Mouse (Mus musculus) limb, embryonic 12.5 days (tissue): Measurements from ENCODE around the gene Aif1. TPM values are rescaled to one million over a fixed set of nuclear protein-coding genes. Genes with fewer than 3 reads are reported as not detected.

ENCODE experiments used
- ATAC-seq: fragments of 200-750 bp; cut with Nextera tagmentation; 2 replicates; pipeline ENCODE4 v1.8.0; 2017; ENCODE audit warnings: low read depth, moderate TSS enrichment; ENCODE audit not compliant: insufficient number of reproducible peaks, insufficient read depth, low FRiP score, low TSS enrichment
- H3K27ac ChIP-seq: fragments of 300-500 bp; sonication (generic); 2 replicates; pipeline ENCODE4 v1.5.1; 2016; ENCODE audit warnings: mild to moderate bottlenecking, moderate library complexity
- H3K27me3 ChIP-seq: fragments of 300-500 bp; sonication (generic); 2 replicates; pipeline ENCODE4 v1.6.1; 2016; ENCODE audit warnings: mild to moderate bottlenecking, moderate library complexity
- H3K36me3 ChIP-seq: fragments of 300-500 bp; sonication (generic); 2 replicates; pipeline ENCODE4 v1.6.1; 2016; ENCODE audit warnings: mild to moderate bottlenecking, moderate library complexity
- H3K4me1 ChIP-seq: fragments of 300-500 bp; sonication (generic); replicated peaks from 2 replicates; pipeline ENCODE4 v1.6.1; 2016
- H3K4me2 ChIP-seq: fragments of 300-500 bp; sonication (generic); 2 replicates; pipeline ENCODE4 v1.6.1; 2016; ENCODE audit warnings: mild to moderate bottlenecking, moderate library complexity
- H3K4me3 ChIP-seq: fragments of 300-500 bp; sonication (generic); replicated peaks from 2 replicates; pipeline ENCODE4 v1.5.1; 2016; ENCODE audit warnings: mild to moderate bottlenecking
- H3K9ac ChIP-seq: fragments of 300-500 bp; sonication (generic); replicated peaks from 2 replicates; pipeline ENCODE4 v1.6.1; 2016; ENCODE audit warnings: mild to moderate bottlenecking, moderate library complexity
- H3K9me3 ChIP-seq: fragments of 300-500 bp; sonication (generic); 2 replicates; pipeline ENCODE4 v1.6.1; 2016; ENCODE audit warnings: mild to moderate bottlenecking, moderate library complexity
- WGBS: fragments of 180-500 bp; shearing (Covaris S2); methylation state at CpG from one replicate; pipeline ENCODE4 v1.1.7; 2016; 5-methylcytosine and 5-hydroxymethylcytosine counted together
- polyA plus RNA-seq: library from polyadenylated mRNA; unstranded; fragments of >200 nt; fragmentation: Nextera tagmentation; extraction: Ambion mirVana; gene quantifications from 2 replicates; pipeline ENCODE4 v1.2.1, GENCODE M21; 2016

Gene Aif1
- polyA plus RNA-seq, 1 experiment from 2014 or later, result 4.9 TPM

DNA sequence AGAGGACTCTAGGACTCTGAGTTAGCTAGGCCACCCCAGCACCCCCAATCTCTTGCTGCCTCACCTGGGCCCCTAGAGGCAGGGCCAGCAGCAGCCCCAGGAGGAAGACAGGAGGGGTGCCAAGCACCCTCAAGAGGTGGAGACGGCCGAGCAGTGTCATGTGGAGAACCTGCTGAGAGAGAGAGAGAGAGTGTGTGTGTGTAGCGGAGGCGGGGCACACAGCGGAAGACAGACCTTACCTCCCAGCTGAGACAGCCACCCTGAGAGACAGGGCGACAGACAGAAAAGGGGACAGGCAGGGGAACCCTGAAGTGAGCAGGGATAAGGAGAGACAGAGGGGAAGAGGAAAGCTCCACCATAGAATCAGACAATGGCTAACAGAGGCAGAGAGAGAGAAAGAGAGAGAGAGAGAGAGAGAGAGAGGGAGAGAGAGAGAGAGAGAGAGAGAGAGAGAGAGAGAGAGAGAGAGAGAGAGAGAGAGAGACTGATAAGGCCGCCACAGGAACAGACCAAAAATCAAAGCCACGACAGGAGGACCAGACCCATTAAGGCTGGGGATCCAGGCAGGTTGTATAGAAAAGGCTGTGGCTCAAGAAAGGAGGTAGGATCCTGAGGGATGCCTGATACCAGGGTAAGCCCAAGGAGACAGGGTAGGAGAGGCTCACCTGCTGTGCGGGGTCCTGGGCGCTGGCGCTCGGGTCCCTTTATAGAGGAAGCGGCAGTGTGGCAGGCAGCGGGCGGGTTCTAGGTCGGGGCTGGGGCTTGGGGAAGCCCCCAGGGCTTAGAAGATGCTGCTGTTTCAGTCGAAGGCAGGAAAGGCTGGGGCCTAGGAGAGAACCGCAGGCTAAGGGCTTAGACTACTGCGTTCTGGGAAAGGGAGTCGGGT, 28.9 kb upstream of the Aif1 start, which contains the start of gene Lta:
Gene Lta (minus strand): TSS at position 858 of the 886 bp plus-strand sequence.
- H3K27ac ChIP-seq, result no peak within 1 kb of the TSS
- 27% methylated on average over 20 of the region's 20 CpGs for WGBS
- no peaks in the 10 kb centered on the region for H3K36me3 ChIP-seq
- H3K27me3 ChIP-seq, result peaks cover 58% of the 10 kb centered on the region
- H3K9me3 ChIP-seq, result no peaks in the 10 kb centered on the region
- no peak within 1 kb of the TSS; the same call in 1 of the 2 replicates for H3K9ac ChIP-seq
- no peak within 1 kb of the TSS for H3K4me2 ChIP-seq
- no peak within 1 kb of the TSS for H3K4me3 ChIP-seq
- 0 out of 2 replicates have a peak, but pooled peaks cover 6% of the 10 kb centered on the region for H3K4me1 ChIP-seq
- no peak for ATAC-seq

DNA sequence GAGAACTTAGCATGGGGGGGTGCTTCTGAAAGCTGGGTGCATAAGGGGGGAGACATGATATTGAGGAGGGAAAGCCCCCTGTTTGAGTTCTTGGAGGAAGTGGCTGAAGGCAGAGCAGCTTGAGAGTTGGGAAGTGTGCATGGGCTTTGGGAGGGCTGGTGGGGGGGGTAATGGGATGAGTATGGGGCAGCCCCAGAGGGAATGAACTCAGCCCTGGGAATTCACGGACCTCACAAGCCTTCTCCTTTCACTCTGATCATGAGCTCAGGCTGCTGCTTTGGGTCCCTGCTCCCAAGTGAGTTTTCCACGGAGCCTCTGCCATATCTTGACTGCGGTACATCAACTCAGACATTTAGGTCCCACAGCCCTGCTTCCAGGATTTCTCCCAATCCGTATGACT, 26.6 kb upstream of the Aif1 start:
- peaks cover 76% of the 10 kb centered on the region for H3K27me3 ChIP-seq
- no peak overlapping the region for H3K4me3 ChIP-seq
- no peaks in the 10 kb centered on the region for H3K9me3 ChIP-seq
- no peaks in the 10 kb centered on the region for H3K36me3 ChIP-seq
- no peak overlapping the region for H3K27ac ChIP-seq
- ATAC-seq, result no peak
- H3K9ac ChIP-seq, result no peak overlapping the region
- 0 out of 2 replicates have a peak, but pooled peaks cover 6% of the 10 kb centered on the region for H3K4me1 ChIP-seq
- 74% methylated on average over 4 of the region's 4 CpGs for WGBS
- no peak overlapping the region for H3K4me2 ChIP-seq

DNA sequence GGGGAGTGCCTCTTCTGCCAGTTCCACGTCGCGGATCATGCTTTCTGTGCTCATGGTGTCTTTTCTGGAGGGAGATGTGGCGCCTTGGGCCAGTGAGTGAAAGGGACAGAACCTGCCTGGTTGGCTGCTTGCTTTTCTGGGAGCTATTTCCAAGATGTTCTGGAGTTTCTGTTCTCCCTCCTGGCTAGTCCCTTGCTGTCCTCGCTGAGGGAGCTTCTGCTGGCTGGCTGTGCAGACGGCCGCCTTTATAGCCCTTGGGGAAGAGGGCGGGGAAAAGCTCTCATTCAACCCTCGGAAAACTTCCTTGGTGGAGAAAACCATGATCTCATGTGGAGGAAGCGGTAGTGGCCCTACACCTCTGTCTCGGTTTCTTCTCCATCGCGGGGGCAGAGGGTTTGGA, 25.9 kb upstream of the Aif1 start, which contains the start of gene Tnf:
Gene Tnf (minus strand): TSS at position 221 of the 400 bp plus-strand sequence.
- Histone ChIP-seq H3K4me3 (no peak within 1 kb of the TSS), H3K4me1 (0 out of 2 replicates have a peak, but pooled peaks cover 6% of the 10 kb centered on the region), H3K9me3 (no peaks in the 10 kb centered on the region), H3K9ac (no peak within 1 kb of the TSS), H3K4me2 (0 out of 2 replicates have a peak within 1 kb of the TSS, but pooled peaks have one; percentile 19), H3K27me3 (peaks cover 81% of the 10 kb centered on the region), H3K27ac (no peak within 1 kb of the TSS), H3K36me3 (no peaks in the 10 kb centered on the region)
- 34% methylated on average over 13 of the region's 13 CpGs for WGBS
- ATAC-seq, result no peak

DNA sequence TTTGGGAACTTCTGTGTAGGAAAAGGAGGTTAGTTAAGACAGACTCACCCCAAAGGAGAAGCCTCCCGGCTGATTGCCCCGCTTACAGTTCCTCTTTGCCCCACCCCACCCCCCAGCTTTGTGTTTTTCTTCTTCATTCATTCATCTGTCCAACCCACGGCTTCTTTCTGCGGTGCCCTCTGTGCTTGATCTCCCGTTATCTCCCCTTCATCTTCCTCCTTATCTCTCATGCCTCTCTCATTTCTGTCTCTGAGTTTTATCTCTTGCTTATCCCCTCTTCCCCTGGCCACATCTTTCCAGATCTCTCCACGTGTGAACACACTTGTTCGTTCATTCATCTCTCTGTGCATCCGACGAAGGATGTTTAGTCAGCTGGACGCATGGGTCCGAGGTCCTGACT, 25.3 kb upstream of the Aif1 start:
- Histone ChIP-seq H3K4me2 (no peak overlapping the region), H3K27me3 (peaks cover 87% of the 10 kb centered on the region), H3K4me3 (no peak overlapping the region), H3K9me3 (no peaks in the 10 kb centered on the region), H3K9ac (no peak overlapping the region), H3K27ac (no peak overlapping the region), H3K4me1 (peaks cover 8% of the 10 kb centered on the region), H3K36me3 (no peaks in the 10 kb centered on the region)
- ATAC-seq, result no peak
- 79% methylated on average over 11 of the region's 11 CpGs for WGBS

DNA sequence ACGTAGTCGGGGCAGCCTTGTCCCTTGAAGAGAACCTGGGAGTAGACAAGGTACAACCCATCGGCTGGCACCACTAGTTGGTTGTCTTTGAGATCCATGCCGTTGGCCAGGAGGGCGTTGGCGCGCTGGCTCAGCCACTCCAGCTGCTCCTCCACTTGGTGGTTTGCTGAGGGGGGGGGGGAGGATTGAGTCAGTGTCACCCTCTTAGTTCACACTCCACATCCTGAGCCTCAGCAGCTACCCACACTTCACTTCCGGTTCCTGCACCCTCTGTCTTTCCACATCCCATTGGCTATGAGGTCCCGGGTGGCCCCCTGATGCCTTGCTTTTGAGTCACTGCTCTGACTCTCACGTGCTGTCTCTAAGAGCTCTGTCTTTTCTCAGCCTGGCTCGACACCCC, 24.5 kb upstream of the Aif1 start:
- no peak overlapping the region for H3K4me2 ChIP-seq
- no peak for ATAC-seq
- no peaks in the 10 kb centered on the region for H3K36me3 ChIP-seq
- H3K4me1 ChIP-seq, result peaks cover 15% of the 10 kb centered on the region
- H3K9ac ChIP-seq, result no peak overlapping the region
- no peaks in the 10 kb centered on the region for H3K9me3 ChIP-seq
- no peak overlapping the region for H3K27ac ChIP-seq
- 84% methylated on average over 11 of the region's 11 CpGs for WGBS
- H3K4me3 ChIP-seq, result no peak overlapping the region
- peaks cover 93% of the 10 kb centered on the region for H3K27me3 ChIP-seq

DNA sequence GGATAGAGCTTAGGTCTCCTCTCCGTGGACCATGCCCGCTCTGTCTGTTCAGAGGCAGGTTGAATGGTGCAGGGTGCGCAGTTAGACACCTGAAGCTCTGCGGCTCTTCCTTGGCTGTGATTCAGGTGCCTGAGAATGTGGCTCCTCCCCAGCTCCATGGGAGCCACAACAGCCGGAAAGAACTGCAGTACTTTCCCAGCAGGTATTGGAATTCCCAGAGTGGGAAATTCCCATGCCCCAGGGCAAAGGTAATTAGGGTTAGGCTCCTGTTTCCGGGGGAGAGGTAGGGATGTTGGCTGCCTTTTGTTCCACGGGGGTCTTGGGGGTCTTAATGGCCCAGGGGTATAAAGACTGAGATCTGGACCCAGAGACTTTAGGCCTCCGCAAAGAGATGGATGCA, 23.1 kb upstream of the Aif1 start:
- 27% methylated on average over 8 of the region's 8 CpGs for WGBS
- ATAC-seq, result no peak
- no peak overlapping the region for H3K27ac ChIP-seq
- H3K9ac ChIP-seq, result no peak overlapping the region
- H3K4me2 ChIP-seq, result no peak overlapping the region
- H3K9me3 ChIP-seq, result no peaks in the 10 kb centered on the region
- H3K4me3 ChIP-seq, result no peak overlapping the region
- H3K4me1 ChIP-seq, result peaks cover 25% of the 10 kb centered on the region
- peaks cover 94% of the 10 kb centered on the region for H3K27me3 ChIP-seq
- no peaks in the 10 kb centered on the region for H3K36me3 ChIP-seq

DNA sequence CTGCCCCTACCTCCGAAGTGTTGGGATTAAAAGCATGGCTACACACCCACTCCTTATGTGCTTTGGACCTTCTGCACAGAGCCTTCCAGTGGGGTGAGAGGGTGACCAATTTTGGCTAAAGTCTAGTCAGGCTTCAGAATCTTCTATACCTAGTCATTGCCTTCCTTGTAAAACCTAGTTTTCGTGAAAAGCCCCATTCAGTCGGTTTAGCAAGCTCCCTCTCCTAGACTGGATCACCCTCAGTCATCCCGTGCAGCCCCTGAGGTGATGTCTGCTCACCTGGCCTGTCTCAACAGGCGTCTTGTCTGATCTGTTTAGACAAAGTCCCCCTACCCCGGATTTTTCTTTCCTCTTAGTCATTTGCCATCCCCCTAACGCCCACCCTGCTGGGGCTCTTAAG, 22.2 kb upstream of the Aif1 start:
- no peak for ATAC-seq
- 62% methylated on average over 7 of the region's 7 CpGs for WGBS
- no peak overlapping the region for H3K4me2 ChIP-seq
- no peak overlapping the region for H3K4me3 ChIP-seq
- H3K27ac ChIP-seq, result no peak overlapping the region
- peaks cover 27% of the 10 kb centered on the region for H3K4me1 ChIP-seq
- H3K36me3 ChIP-seq, result no peaks in the 10 kb centered on the region
- H3K27me3 ChIP-seq, result peaks cover 90% of the 10 kb centered on the region
- H3K9ac ChIP-seq, result no peak overlapping the region
- H3K9me3 ChIP-seq, result no peaks in the 10 kb centered on the region

DNA sequence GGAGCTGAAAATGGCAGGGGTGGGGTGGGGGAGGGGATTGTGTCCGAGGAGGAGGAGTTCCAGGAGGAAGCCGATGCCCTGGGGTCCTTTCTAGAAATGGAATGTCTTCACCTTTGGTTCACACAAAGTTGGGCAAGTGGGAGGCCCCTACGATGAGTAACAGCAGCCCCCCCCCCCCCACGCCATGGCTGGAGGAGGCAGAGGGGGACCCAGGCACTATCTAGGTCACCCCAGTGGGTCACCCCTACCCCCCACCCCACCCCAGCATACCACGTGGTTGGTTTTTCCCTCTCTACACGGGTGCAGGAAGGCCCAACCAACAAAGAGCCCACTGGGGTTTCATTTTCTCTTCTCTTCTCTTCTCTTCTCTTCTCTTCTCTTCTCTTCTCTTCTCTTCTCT, 21.3 kb upstream of the Aif1 start:
- Histone ChIP-seq H3K36me3 (no peaks in the 10 kb centered on the region), H3K9ac (no peak overlapping the region), H3K27ac (no peak overlapping the region), H3K9me3 (no peaks in the 10 kb centered on the region), H3K27me3 (peaks cover 81% of the 10 kb centered on the region), H3K4me1 (peaks cover 24% of the 10 kb centered on the region), H3K4me3 (no peak overlapping the region), H3K4me2 (no peak overlapping the region)
- no peak for ATAC-seq
- 34% methylated on average over 6 of the region's 6 CpGs for WGBS

DNA sequence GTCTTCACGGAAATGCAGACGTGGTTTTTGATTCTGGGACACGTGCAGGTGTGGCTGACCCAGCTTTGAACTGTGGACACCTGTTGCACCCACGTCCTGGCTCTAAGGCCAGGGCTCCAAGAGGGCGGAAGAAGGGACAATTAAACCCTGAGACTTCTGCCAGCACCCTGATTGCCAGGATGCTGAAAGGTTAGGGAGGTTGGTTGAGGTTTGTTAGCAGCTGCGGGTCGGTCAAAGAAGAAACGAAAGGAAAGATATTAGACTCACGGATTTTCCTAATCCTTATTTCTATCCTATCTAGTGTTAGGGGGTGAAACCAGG, 20.4 kb upstream of the Aif1 start:
- H3K27ac ChIP-seq, result no peak overlapping the region
- peak overlapping the region; percentile 74 for H3K4me2 ChIP-seq
- no peaks in the 10 kb centered on the region for H3K36me3 ChIP-seq
- WGBS, result 21% methylated on average over 9 of the region's 9 CpGs
- H3K27me3 ChIP-seq, result peaks cover 73% of the 10 kb centered on the region
- no peaks in the 10 kb centered on the region for H3K9me3 ChIP-seq
- peaks cover 21% of the 10 kb centered on the region for H3K4me1 ChIP-seq
- H3K9ac ChIP-seq, result no peak overlapping the region
- ATAC-seq, result no peak
- peak overlapping the region; percentile 43 for H3K4me3 ChIP-seq

DNA sequence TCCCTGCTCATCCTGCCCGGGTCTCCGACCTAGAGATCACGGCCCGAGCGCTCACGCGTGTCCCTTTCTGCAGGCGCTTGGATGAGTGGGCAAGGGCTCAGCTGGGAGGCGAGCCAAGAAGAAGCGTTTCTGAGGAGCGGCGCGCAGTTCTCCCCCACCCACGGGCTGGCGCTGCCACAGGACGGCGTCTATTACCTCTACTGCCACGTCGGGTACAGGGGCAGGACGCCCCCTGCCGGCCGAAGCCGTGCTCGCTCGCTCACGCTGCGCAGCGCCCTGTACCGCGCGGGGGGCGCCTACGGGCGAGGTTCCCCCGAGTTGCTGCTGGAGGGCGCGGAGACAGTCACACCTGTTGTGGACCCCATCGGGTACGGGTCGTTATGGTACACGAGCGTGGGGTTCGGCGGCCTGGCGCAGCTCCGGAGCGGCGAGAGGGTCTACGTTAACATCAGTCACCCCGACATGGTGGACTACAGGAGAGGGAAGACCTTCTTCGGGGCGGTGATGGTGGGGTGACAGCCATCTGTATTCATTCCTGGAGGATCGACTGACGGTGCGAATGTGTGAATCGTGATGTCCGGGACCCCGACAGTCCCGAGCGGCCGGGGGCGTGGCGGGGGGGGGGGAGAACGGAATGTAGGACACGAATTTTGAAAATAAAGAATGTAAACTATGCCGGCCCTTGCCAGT, 19.9 kb upstream of the Aif1 start:
- Histone ChIP-seq H3K27me3 (peaks cover 68% of the 10 kb centered on the region), H3K4me3 (peak overlapping the region; percentile 43), H3K4me1 (peaks cover 21% of the 10 kb centered on the region), H3K9ac (peak overlapping the region; percentile 45), H3K4me2 (peak overlapping the region; percentile 74), H3K36me3 (no peaks in the 10 kb centered on the region), H3K27ac (no peak overlapping the region), H3K9me3 (no peaks in the 10 kb centered on the region)
- ATAC-seq, result peak; percentile 53
- WGBS, result 2% methylated on average over 66 of the region's 66 CpGs

DNA sequence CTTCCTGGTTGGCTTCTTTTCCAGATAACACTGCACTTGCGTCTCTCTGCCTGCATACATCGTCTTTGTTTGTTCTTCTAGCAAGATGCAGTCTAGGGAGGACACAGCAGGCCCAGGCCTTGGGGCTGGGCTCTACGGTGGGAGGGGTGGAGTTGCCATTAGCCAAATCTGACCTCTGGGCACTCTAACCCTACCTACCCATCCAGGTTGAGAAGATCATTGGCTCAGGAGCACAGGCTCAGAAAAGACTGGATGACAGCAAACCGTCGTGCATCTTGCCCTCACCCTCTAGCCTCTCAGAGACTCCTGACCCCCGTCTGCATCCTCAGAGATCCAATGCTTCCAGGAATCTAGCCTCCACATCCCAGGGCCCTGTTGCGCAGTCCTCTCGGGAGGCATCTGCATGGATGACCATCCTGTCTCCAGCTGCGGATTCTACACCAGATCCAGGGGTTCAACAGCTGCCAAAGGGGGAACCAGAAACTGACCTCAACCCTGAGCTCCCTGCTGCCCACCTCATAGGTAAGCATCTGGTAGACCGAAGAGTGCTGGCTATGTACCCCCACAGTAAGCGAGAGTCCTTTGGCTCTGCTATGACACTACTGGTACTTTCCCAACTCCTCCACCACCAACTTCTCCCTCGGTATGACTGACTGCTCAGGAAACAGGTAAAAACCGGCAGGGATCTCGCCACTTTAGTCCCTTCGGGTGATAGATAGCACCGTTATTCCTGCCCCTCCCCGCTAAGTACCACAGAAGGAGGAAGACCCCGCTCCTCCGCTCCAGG, 19.2 kb upstream of the Aif1 start:
- Histone ChIP-seq H3K9me3 (no peaks in the 10 kb centered on the region), H3K36me3 (no peaks in the 10 kb centered on the region), H3K4me2 (peak overlapping the region; percentile 74), H3K9ac (peak overlapping the region; percentile 45), H3K27me3 (peaks cover 60% of the 10 kb centered on the region), H3K4me3 (peak overlapping the region; percentile 43), H3K27ac (no peak overlapping the region), H3K4me1 (peaks cover 21% of the 10 kb centered on the region)
- ATAC-seq, result no peak
- 39% methylated on average over 19 of the region's 19 CpGs for WGBS
